Mouse (Mus musculus) lung, postnatal 0 days (tissue): ENCODE measurements around the gene Mrpl48.

Experiments used
- CTCF ChIP-seq: IDR thresholded peaks from 2 replicates; pipeline ENCODE4 v1.5.1; 2016; ENCODE audit warnings: antibody characterized with exemption, mild to moderate bottlenecking
- EP300 ChIP-seq: IDR thresholded peaks from 2 replicates; pipeline ENCODE4 v1.6.1; 2016; ENCODE audit warnings: antibody characterized with exemption, mild to moderate bottlenecking, control low read depth

- peak; percentile 59 for TF ChIP-seq CTCF
- TF ChIP-seq EP300 = no peak
Measured at GRCm38 (mm10) chr7:100622277-100622676, 14.2 kb upstream of the Mrpl48 start.
